Mouse (Mus musculus) heart, postnatal 0 days (tissue): ENCODE results near the gene Tiam2.

Experiments used
- CTCF ChIP-seq: IDR thresholded peaks from 2 replicates; pipeline ENCODE4 v1.5.1; 2016; ENCODE audit warnings: antibody characterized with exemption, control low read depth, low read depth
- EP300 ChIP-seq: IDR thresholded peaks from 2 replicates; pipeline ENCODE4 v1.6.1; 2016; ENCODE audit warnings: antibody characterized with exemption, low read depth

- TF ChIP-seq CTCF, result no peak
- TF ChIP-seq EP300, result no peak
These were observed 23.0 kb downstream of the Tiam2 start for GRCm38 (mm10) chr17:3349331-3349730.
